Mouse (Mus musculus) limb, embryonic 15.5 days (tissue): ENCODE measurements at regions not wholly inside any gene's neighbourhood (a gene's known extent, or its start where the extent isn't known, plus 50 kb on each side); places are given as distances from the start of the nearest gene placed in this dataset.

Experiments used
- ATAC-seq: fragments of 200-750 bp; cut with Nextera tagmentation; 2 replicates; pipeline ENCODE4 v1.8.0; 2017; ENCODE audit warnings: low read depth, moderate TSS enrichment; ENCODE audit not compliant: insufficient number of reproducible peaks, low FRiP score, low TSS enrichment
- H3K27ac ChIP-seq: fragments of 300-500 bp; sonication (generic); 2 replicates; pipeline ENCODE4 v1.5.1; 2015; ENCODE audit warnings: moderate library complexity, mild to moderate bottlenecking, inconsistent platforms
- H3K27me3 ChIP-seq: fragments of 300-500 bp; sonication (generic); 2 replicates; pipeline ENCODE4 v1.6.1; 2015; ENCODE audit warnings: inconsistent platforms
- H3K36me3 ChIP-seq: fragments of 300-500 bp; sonication (generic); 2 replicates; pipeline ENCODE4 v1.6.1; 2015; ENCODE audit warnings: inconsistent platforms
- H3K4me1 ChIP-seq: fragments of 300-500 bp; sonication (generic); 2 replicates; pipeline ENCODE4 v1.6.1; 2015; ENCODE audit warnings: inconsistent platforms
- H3K4me2 ChIP-seq: fragments of 300-500 bp; sonication (generic); 2 replicates; pipeline ENCODE4 v1.6.1; 2015; ENCODE audit warnings: mild to moderate bottlenecking, inconsistent platforms
- H3K4me3 ChIP-seq: fragments of 300-500 bp; sonication (generic); 2 replicates; pipeline ENCODE4 v1.5.1; 2015; ENCODE audit warnings: mild to moderate bottlenecking, inconsistent platforms
- H3K9ac ChIP-seq: fragments of 300-500 bp; sonication (generic); 2 replicates; pipeline ENCODE4 v1.6.1; 2015; ENCODE audit warnings: inconsistent platforms
- H3K9me3 ChIP-seq: fragments of 300-500 bp; sonication (generic); 2 replicates; pipeline ENCODE4 v1.6.1; 2016; ENCODE audit warnings: inconsistent platforms
- WGBS: fragments of 180-500 bp; shearing (Covaris S2); methylation state at CpG from one replicate; pipeline ENCODE4 v1.1.7; 2015; 5-methylcytosine and 5-hydroxymethylcytosine counted together

- no peak overlapping the region for H3K9ac ChIP-seq
- no peaks in the 10 kb centered on the region for H3K36me3 ChIP-seq
- H3K4me1 ChIP-seq: no peaks in the 10 kb centered on the region
- no peak for ATAC-seq
- no peaks in the 10 kb centered on the region for H3K9me3 ChIP-seq
- H3K27me3 ChIP-seq: peaks cover 25% of the 10 kb centered on the region
- WGBS: 68% methylated on average over 11 of the region's 11 CpGs
- no peak overlapping the region for H3K4me2 ChIP-seq
- H3K4me3 ChIP-seq: no peak overlapping the region
- H3K27ac ChIP-seq: no peak overlapping the region
Observed at GRCm38 (mm10) chr5:111968121-111968520, 234.4 kb downstream of the Gm26897 start.

- no peak for ATAC-seq
- Histone ChIP-seq H3K4me2 (no peak overlapping the region), H3K4me3 (no peak overlapping the region), H3K27ac (no peak overlapping the region), H3K9me3 (no peaks in the 10 kb centered on the region), H3K36me3 (no peaks in the 10 kb centered on the region), H3K9ac (no peak overlapping the region), H3K4me1 (no peaks in the 10 kb centered on the region), H3K27me3 (peaks cover 27% of the 10 kb centered on the region)
- 44% methylated on average over 1 of the region's 1 CpGs for WGBS
Observed at GRCm38 (mm10) chr5:111968701-111969100, 235.0 kb downstream of the Gm26897 start.

GRCm38 (mm10) chr5:111971193-111971592 is 237.5 kb downstream of the Gm26897 start:
- no peak for ATAC-seq
- Histone ChIP-seq H3K4me2 (no peak overlapping the region), H3K9ac (no peak overlapping the region), H3K4me3 (no peak overlapping the region), H3K36me3 (no peaks in the 10 kb centered on the region), H3K4me1 (no peaks in the 10 kb centered on the region), H3K27ac (no peak overlapping the region), H3K27me3 (peaks cover 27% of the 10 kb centered on the region), H3K9me3 (no peaks in the 10 kb centered on the region)
- WGBS: 73% methylated on average over 3 of the region's 3 CpGs

GRCm38 (mm10) chr5:111971952-111972351 is 238.2 kb downstream of the Gm26897 start:
- Histone ChIP-seq H3K4me3 (no peak overlapping the region), H3K4me1 (no peaks in the 10 kb centered on the region), H3K27ac (no peak overlapping the region), H3K36me3 (no peaks in the 10 kb centered on the region), H3K4me2 (no peak overlapping the region), H3K9me3 (no peaks in the 10 kb centered on the region), H3K9ac (no peak overlapping the region), H3K27me3 (peaks cover 22% of the 10 kb centered on the region)
- WGBS: 49% methylated on average over 3 of the region's 3 CpGs
- ATAC-seq: no peak

- Histone ChIP-seq H3K9ac (no peak overlapping the region), H3K27me3 (peaks cover 11% of the 10 kb centered on the region; the same call in 1 of the 2 replicates), H3K4me3 (no peak overlapping the region), H3K27ac (no peak overlapping the region), H3K36me3 (no peaks in the 10 kb centered on the region), H3K4me1 (no peaks in the 10 kb centered on the region), H3K9me3 (no peaks in the 10 kb centered on the region), H3K4me2 (no peak overlapping the region)
- ATAC-seq: no peak
- 35% methylated on average over 7 of the region's 7 CpGs for WGBS
Observed at GRCm38 (mm10) chr5:111975686-111976085, 242.0 kb downstream of the Gm26897 start.

GRCm38 (mm10) chr5:111979601-111980000 is 245.9 kb downstream of the Gm26897 start:
- no peak overlapping the region for H3K4me2 ChIP-seq
- H3K4me1 ChIP-seq: no peaks in the 10 kb centered on the region
- H3K36me3 ChIP-seq: no peaks in the 10 kb centered on the region
- no peak for ATAC-seq
- H3K27ac ChIP-seq: no peak overlapping the region
- no peak overlapping the region for H3K9ac ChIP-seq
- H3K27me3 ChIP-seq: no peaks in the 10 kb centered on the region
- WGBS: 78% methylated on average over 3 of the region's 3 CpGs
- no peaks in the 10 kb centered on the region for H3K9me3 ChIP-seq
- no peak overlapping the region for H3K4me3 ChIP-seq

- Histone ChIP-seq H3K4me1 (no peaks in the 10 kb centered on the region), H3K27me3 (no peaks in the 10 kb centered on the region), H3K36me3 (no peaks in the 10 kb centered on the region), H3K9me3 (no peaks in the 10 kb centered on the region), H3K4me2 (no peak overlapping the region), H3K27ac (no peak overlapping the region), H3K9ac (no peak overlapping the region), H3K4me3 (no peak overlapping the region)
- 95% methylated on average over 2 of the region's 2 CpGs for WGBS
- ATAC-seq: no peak
Observed at GRCm38 (mm10) chr5:111982106-111982505, 248.4 kb downstream of the Gm26897 start.

GRCm38 (mm10) chr5:111985997-111986396 is 252.3 kb downstream of the Gm26897 start:
- Histone ChIP-seq H3K27me3 (no peaks in the 10 kb centered on the region), H3K4me3 (no peak overlapping the region), H3K36me3 (no peaks in the 10 kb centered on the region), H3K4me2 (no peak overlapping the region), H3K9me3 (no peaks in the 10 kb centered on the region), H3K9ac (no peak overlapping the region), H3K4me1 (no peaks in the 10 kb centered on the region), H3K27ac (no peak overlapping the region)
- 80% methylated on average over 8 of the region's 8 CpGs for WGBS
- no peak for ATAC-seq

- no peak for ATAC-seq
- no peaks in the 10 kb centered on the region for H3K27me3 ChIP-seq
- 51% methylated on average over 6 of the region's 6 CpGs for WGBS
- no peaks in the 10 kb centered on the region for H3K36me3 ChIP-seq
- no peaks in the 10 kb centered on the region for H3K4me1 ChIP-seq
- no peak overlapping the region for H3K4me2 ChIP-seq
- no peak overlapping the region for H3K4me3 ChIP-seq
- no peak overlapping the region for H3K9ac ChIP-seq
- H3K9me3 ChIP-seq: no peaks in the 10 kb centered on the region
- H3K27ac ChIP-seq: no peak overlapping the region
Observed at GRCm38 (mm10) chr5:111987036-111987435, 253.3 kb downstream of the Gm26897 start.

- 80% methylated on average over 10 of the region's 10 CpGs for WGBS
- ATAC-seq: no peak
- no peak overlapping the region for H3K4me2 ChIP-seq
- no peak overlapping the region for H3K27ac ChIP-seq
- no peaks in the 10 kb centered on the region for H3K9me3 ChIP-seq
- no peak overlapping the region for H3K9ac ChIP-seq
- H3K36me3 ChIP-seq: no peaks in the 10 kb centered on the region
- H3K4me3 ChIP-seq: no peak overlapping the region
- no peaks in the 10 kb centered on the region for H3K27me3 ChIP-seq
- no peaks in the 10 kb centered on the region for H3K4me1 ChIP-seq
Observed at GRCm38 (mm10) chr5:111991805-111992204, 258.1 kb downstream of the Gm26897 start.

- no peaks in the 10 kb centered on the region for H3K27me3 ChIP-seq
- H3K9me3 ChIP-seq: no peaks in the 10 kb centered on the region
- no peak overlapping the region for H3K4me2 ChIP-seq
- ATAC-seq: no peak
- no peak overlapping the region for H3K9ac ChIP-seq
- no peak overlapping the region for H3K4me3 ChIP-seq
- no peaks in the 10 kb centered on the region for H3K4me1 ChIP-seq
- no peaks in the 10 kb centered on the region for H3K36me3 ChIP-seq
- H3K27ac ChIP-seq: no peak overlapping the region
- WGBS: 55% methylated on average over 7 of the region's 7 CpGs
Observed at GRCm38 (mm10) chr5:111993221-111993620, 259.1 kb downstream of the Cryba4 start.

- Histone ChIP-seq H3K9ac (no peak overlapping the region), H3K4me1 (no peaks in the 10 kb centered on the region), H3K27ac (no peak overlapping the region), H3K27me3 (no peaks in the 10 kb centered on the region), H3K9me3 (no peaks in the 10 kb centered on the region), H3K4me3 (no peak overlapping the region), H3K36me3 (no peaks in the 10 kb centered on the region), H3K4me2 (no peak overlapping the region)
- ATAC-seq: no peak
- 74% methylated on average over 9 of the region's 9 CpGs for whole genome bisulfite sequencing
Observed at GRCm38 (mm10) chr5:111993930-111994329, 258.4 kb downstream of the Cryba4 start.

- Histone ChIP-seq H3K4me3 (no peak overlapping the region), H3K9ac (no peak overlapping the region), H3K36me3 (no peaks in the 10 kb centered on the region), H3K27ac (no peak overlapping the region), H3K4me1 (no peaks in the 10 kb centered on the region), H3K4me2 (no peak overlapping the region), H3K27me3 (peaks cover 12% of the 10 kb centered on the region), H3K9me3 (no peaks in the 10 kb centered on the region)
- 54% methylated on average over 3 of the region's 3 CpGs for WGBS
- ATAC-seq: no peak
Observed at GRCm38 (mm10) chr5:111996806-111997205, 255.5 kb downstream of the Cryba4 start.
